Mouse (Mus musculus) intestine, postnatal 0 days (tissue): ENCODE results near the gene Gnas. TPM values are rescaled to one million over a fixed set of nuclear protein-coding genes. Genes with fewer than 3 reads are reported as not detected.
A peak's percentile ranks its signal among the peaks of the same experiment; 100 is the strongest.

ENCODE experiments used
- ATAC-seq: fragments of 200-750 bp; cut with Nextera tagmentation; 2 replicates; pipeline ENCODE4 v1.8.0; 2017; ENCODE audit warnings: mild to moderate bottlenecking, moderate TSS enrichment, moderate library complexity
- H3K27ac ChIP-seq: fragments of 300-500 bp; sonication (generic); 2 replicates; pipeline ENCODE4 v1.5.1; 2014; ENCODE audit warnings: mild to moderate bottlenecking, low read depth, low read length, moderate library complexity
- H3K27me3 ChIP-seq: fragments of 300-500 bp; sonication (generic); replicated peaks from 2 replicates; pipeline ENCODE4 v1.6.1; 2014; ENCODE audit warnings: low read length, mixed read lengths; ENCODE audit not compliant: control insufficient read depth, insufficient read depth
- H3K36me3 ChIP-seq: fragments of 300-500 bp; sonication (generic); 2 replicates; pipeline ENCODE4 v1.6.1; 2014; ENCODE audit warnings: mild to moderate bottlenecking, moderate library complexity; ENCODE audit not compliant: control insufficient read depth, insufficient read depth
- H3K4me1 ChIP-seq: fragments of 300-500 bp; sonication (generic); replicated peaks from 2 replicates; pipeline ENCODE4 v1.6.1; 2014; ENCODE audit warnings: antibody characterized with exemption, low read length, mixed read lengths; ENCODE audit not compliant: control insufficient read depth, insufficient read depth
- H3K4me2 ChIP-seq: fragments of 300-500 bp; sonication (generic); replicated peaks from 2 replicates; pipeline ENCODE4 v1.6.1; 2014; ENCODE audit warnings: low read depth, mild to moderate bottlenecking, moderate library complexity
- H3K4me3 ChIP-seq: fragments of 300-500 bp; sonication (generic); 2 replicates; pipeline ENCODE4 v1.5.1; 2014; ENCODE audit warnings: low read depth, low read length
- H3K9ac ChIP-seq: fragments of 300-500 bp; sonication (generic); 2 replicates; pipeline ENCODE4 v1.6.1; 2014; ENCODE audit warnings: mild to moderate bottlenecking, low read depth, low read length
- H3K9me3 ChIP-seq: fragments of 300-500 bp; sonication (generic); 2 replicates; pipeline ENCODE4 v1.6.1; 2016; ENCODE audit warnings: mixed run types; ENCODE audit not compliant: control insufficient read depth
- CTCF ChIP-seq: sonication (generic); IDR thresholded peaks from 2 replicates; pipeline ENCODE4 v1.5.1; 2016; ENCODE audit warnings: low read depth, mild to moderate bottlenecking, control low read depth, antibody characterized with exemption, moderate library complexity
- WGBS: fragments of 180-500 bp; shearing (Covaris S2); extraction: QIAGEN DNeasy Blood & Tissue Kit; methylation state at CpG from one replicate; pipeline ENCODE4 v1.1.7; 2014; 5-methylcytosine and 5-hydroxymethylcytosine counted together
- polyA plus RNA-seq: library from polyadenylated mRNA; unstranded; fragments of >200 nt; fragmentation: Nextera tagmentation; extraction: Ambion mirVana; gene quantifications from 2 replicates; pipeline ENCODE4 v1.2.1, GENCODE M21; 2015

The Gnas gene
- polyA plus RNA-seq, 1 experiment from 2014 or later: 705 TPM

GRCm38 (mm10) chr2:174331282-174332030 lies 47.3 kb downstream of the Gnas start:
- Histone ChIP-seq H3K4me1 (peaks cover 7% of the 10 kb centered on the region; the same call in 1 of the 2 replicates), H3K9me3 (no peaks in the 10 kb centered on the region), H3K27ac (peak overlapping the region; percentile 98), H3K27me3 (no peaks in the 10 kb centered on the region), H3K4me2 (peak overlapping the region; percentile 94), H3K4me3 (peak overlapping the region; percentile 95), H3K9ac (peak overlapping the region; percentile 94), H3K36me3 (0 out of 2 replicates have a peak, but pooled peaks cover 7% of the 10 kb centered on the region)
- 17% methylated on average over 12 of the region's 12 CpGs for WGBS
- ATAC-seq: no peak
- no peak for TF ChIP-seq CTCF

- Histone ChIP-seq H3K4me1 (peaks cover 7% of the 10 kb centered on the region; the same call in 1 of the 2 replicates), H3K27ac (no peak overlapping the region), H3K4me3 (0 out of 2 replicates have a peak overlapping the region, but pooled peaks have one; percentile 1), H3K36me3 (0 out of 2 replicates have a peak, but pooled peaks cover 7% of the 10 kb centered on the region), H3K9me3 (no peaks in the 10 kb centered on the region), H3K9ac (no peak overlapping the region), H3K4me2 (peak overlapping the region; percentile 94; the same call in 1 of the 2 replicates), H3K27me3 (no peaks in the 10 kb centered on the region)
- no peak for ATAC-seq
- WGBS: 43% methylated on average over 7 of the region's 7 CpGs
- TF ChIP-seq CTCF: no peak
Measured at GRCm38 (mm10) chr2:174333239-174333890, 49.2 kb downstream of the Gnas start.

GRCm38 (mm10) chr2:174334415-174334814 lies 50.3 kb downstream of the Gnas start:
- no peak overlapping the region; the same call in 1 of the 2 replicates for H3K27ac ChIP-seq
- WGBS: 56% methylated on average over 10 of the region's 10 CpGs

GRCm38 (mm10) chr2:174337275-174337674 lies 53.2 kb downstream of the Gnas start:
- WGBS: 75% methylated on average over 13 of the region's 13 CpGs
- Histone ChIP-seq H3K9ac (no peak overlapping the region), H3K27ac (no peak overlapping the region), H3K27me3 (no peaks in the 10 kb centered on the region), H3K36me3 (peaks cover 14% of the 10 kb centered on the region; the same call in 1 of the 2 replicates), H3K4me1 (peaks cover 7% of the 10 kb centered on the region; the same call in 1 of the 2 replicates), H3K4me3 (no peak overlapping the region), H3K4me2 (no peak overlapping the region), H3K9me3 (no peaks in the 10 kb centered on the region)
- TF ChIP-seq CTCF: no peak
- no peak for ATAC-seq

More at GRCm38 (mm10) chr2:174334415-174334814, 50.3 kb downstream of the Gnas start:
- TF ChIP-seq CTCF: no peak
- ATAC-seq: no peak
- Histone ChIP-seq H3K36me3 (0 out of 2 replicates have a peak, but pooled peaks cover 7% of the 10 kb centered on the region), H3K4me2 (peak overlapping the region; percentile 94; the same call in 1 of the 2 replicates), H3K9ac (no peak overlapping the region), H3K27me3 (no peaks in the 10 kb centered on the region), H3K4me3 (no peak overlapping the region), H3K4me1 (peaks cover 7% of the 10 kb centered on the region; the same call in 1 of the 2 replicates), H3K9me3 (no peaks in the 10 kb centered on the region)

GRCm38 (mm10) chr2:174339701-174340100 lies 55.6 kb downstream of the Gnas start:
- no peaks in the 10 kb centered on the region for H3K4me1 ChIP-seq
- ATAC-seq: peak; percentile 25

GRCm38 (mm10) chr2:174340229-174340892 lies 56.2 kb downstream of the Gnas start:
- 80% methylated on average over 3 of the region's 3 CpGs for WGBS
- Histone ChIP-seq H3K4me2 (no peak overlapping the region), H3K36me3 (peaks cover 26% of the 10 kb centered on the region), H3K4me1 (no peaks in the 10 kb centered on the region), H3K27ac (no peak overlapping the region), H3K27me3 (no peaks in the 10 kb centered on the region), H3K9me3 (no peaks in the 10 kb centered on the region), H3K4me3 (no peak overlapping the region), H3K9ac (no peak overlapping the region)
- TF ChIP-seq CTCF: no peak
- no peak for ATAC-seq

More at GRCm38 (mm10) chr2:174339701-174340100, 55.6 kb downstream of the Gnas start:
- H3K9me3 ChIP-seq: no peaks in the 10 kb centered on the region
- H3K27ac ChIP-seq: no peak overlapping the region
- peaks cover 19% of the 10 kb centered on the region for H3K36me3 ChIP-seq
- H3K4me3 ChIP-seq: no peak overlapping the region
- no peak overlapping the region for H3K9ac ChIP-seq
- TF ChIP-seq CTCF: no peak
- 94% methylated on average over 1 of the region's 1 CpGs for WGBS
- no peaks in the 10 kb centered on the region for H3K27me3 ChIP-seq
- H3K4me2 ChIP-seq: no peak overlapping the region
